Mouse (Mus musculus): ENCODE results near the gene Zwilch. TPM values are rescaled to one million over a fixed set of nuclear protein-coding genes. Genes with fewer than 3 reads are reported as not detected.
"Not testable (repeated sequence)": the region's sequence is repeated elsewhere in the genome, so short reads cannot be mapped to it uniquely, and the experiment has no call there.

The Zwilch gene
- total RNA-seq, 2 experiments from 2014 or later, result 48.5 to 134 TPM

- not testable (repeated sequence) for ATAC-seq (replicated peaks; ENCODE audit: poor library complexity)
Observed at GRCm38 (mm10) chr9:64183295-64183694, 10.4 kb upstream of the Zwilch start.

- peak; percentile 82 for ATAC-seq (replicated peaks; ENCODE audit: poor library complexity)
Observed at GRCm38 (mm10) chr9:64178974-64179646, 6.2 kb upstream of the Zwilch start, which contains the start of gene Snapc5. TSS of gene Snapc5 (plus strand) at chr9:64179274.

GRCm38 (mm10) chr9:64178610-64178973 is 5.7 kb upstream of the Zwilch start:
- peak; percentile 52 for ATAC-seq (replicated peaks; ENCODE audit: poor library complexity)

DNA sequence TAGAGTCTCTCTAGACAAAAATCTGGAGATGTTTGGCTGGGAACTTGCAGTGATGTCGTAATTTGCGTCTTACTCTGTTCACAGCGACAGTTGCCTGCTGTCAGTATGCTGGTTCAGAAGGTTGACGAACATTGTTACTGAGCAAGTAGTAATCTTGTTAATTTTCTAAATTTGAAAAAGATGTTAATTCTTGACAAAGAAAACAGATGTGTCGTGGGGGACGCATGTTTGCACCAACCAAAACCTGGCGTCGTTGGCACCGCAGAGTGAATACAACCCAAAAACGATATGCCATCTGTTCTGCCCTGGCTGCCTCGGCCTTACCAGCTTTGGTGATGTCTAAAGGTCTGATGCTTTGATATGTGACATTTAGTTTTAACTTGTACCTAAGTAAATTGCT is 2.5 kb upstream of the Zwilch start:
- ATAC-seq (replicated peaks; ENCODE audit: poor library complexity), result no peak

- no peak for ATAC-seq (replicated peaks; ENCODE audit: poor library complexity)
Observed at GRCm38 (mm10) chr9:64174766-64175165, 1.9 kb upstream of the Zwilch start.

- ATAC-seq (replicated peaks; ENCODE audit: poor library complexity), result no peak
Observed at GRCm38 (mm10) chr9:64174341-64174740, 1.4 kb upstream of the Zwilch start.

DNA sequence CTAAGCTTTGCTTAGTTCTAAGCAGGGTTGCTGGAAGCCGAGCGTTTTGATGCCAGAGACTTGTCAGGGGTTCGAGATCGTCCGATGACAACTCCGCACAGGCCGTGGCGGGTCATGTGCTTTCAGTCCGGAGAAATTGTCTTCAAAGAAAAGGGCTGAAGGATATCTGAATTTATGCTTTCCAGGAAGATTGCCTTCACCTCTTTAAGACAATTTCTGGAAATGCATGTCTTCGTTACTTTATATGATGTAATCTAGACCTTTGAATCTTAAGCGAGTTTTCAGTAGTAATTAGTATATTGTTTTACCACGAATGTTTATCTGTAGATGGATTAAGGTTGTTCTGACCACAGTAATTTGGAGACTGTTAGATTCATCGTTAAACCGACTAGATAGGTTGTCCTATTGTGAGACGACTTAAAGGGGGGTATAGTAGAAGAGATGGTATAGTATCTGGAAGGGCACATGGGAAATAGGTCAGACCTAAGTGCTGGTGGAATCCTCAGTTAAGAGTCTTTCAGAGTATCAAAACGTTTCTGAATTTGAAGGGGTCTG is 839 bp upstream of the Zwilch start:
- no peak for ATAC-seq (replicated peaks; ENCODE audit: poor library complexity)

DNA sequence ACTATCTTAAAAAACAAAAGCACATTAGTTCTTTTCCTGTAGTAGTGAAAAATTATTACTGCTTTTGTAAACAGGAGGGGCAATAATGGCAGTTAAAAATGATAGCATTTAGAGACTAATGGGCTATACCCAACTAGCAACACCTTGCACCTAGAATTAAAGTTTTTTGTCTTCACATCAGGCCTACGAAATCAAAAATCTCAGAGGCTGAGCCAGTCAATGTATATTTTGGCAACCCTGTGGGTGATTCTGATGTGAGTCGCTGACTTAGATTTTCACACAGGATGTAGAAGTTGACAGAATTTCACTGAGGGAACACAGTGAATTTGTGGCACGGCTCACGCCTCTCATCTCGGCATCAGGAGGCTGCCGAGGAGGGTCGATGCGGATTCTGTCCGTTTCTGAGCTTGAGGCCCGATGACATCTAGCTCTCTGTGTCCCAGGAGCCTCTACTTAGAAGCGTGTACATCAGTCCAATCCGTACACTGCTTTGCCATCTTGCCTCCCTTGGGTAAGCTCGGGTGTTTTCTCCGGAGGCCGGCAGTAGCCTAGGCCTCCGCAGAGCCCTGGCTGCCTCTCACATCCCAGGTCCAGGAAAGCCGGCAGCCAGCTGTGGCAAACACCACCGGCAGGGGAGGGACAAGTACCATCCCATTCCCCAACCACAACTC is 624 bp downstream of the Zwilch start:
- peak; percentile 25 for ATAC-seq (replicated peaks; ENCODE audit: poor library complexity)

DNA sequence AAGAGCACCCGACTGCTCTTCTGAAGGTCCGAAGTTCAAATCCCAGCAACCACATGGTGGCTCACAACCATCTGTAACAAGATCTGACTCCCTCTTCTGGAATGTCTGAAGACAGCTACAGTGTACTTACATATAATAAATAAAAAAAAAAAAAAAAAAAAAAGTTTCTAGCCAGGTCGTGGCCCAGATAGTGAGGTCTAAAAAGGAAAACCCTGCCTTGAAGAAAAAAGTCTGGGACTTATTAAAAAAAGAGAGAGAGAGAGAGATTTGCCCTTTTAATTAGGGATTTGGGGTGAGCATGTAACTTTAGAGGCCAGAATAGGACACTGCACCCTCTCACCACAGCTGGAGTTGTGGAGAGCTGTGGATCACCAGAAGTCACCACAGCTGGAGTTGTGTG is 2.9 kb downstream of the Zwilch start:
- ATAC-seq (replicated peaks; ENCODE audit: poor library complexity), result not testable (repeated sequence)

- no peak for ATAC-seq (replicated peaks; ENCODE audit: poor library complexity)
Observed at GRCm38 (mm10) chr9:64160471-64160870, 12.4 kb downstream of the Zwilch start.

- ATAC-seq (replicated peaks; ENCODE audit: poor library complexity), result peak; percentile 60
Observed at GRCm38 (mm10) chr9:64156641-64157040, 16.3 kb downstream of the Zwilch start.

GRCm38 (mm10) chr9:64139879-64140278 is 33.0 kb downstream of the Zwilch start:
- 0 out of 2 replicates have a peak, but pooled peaks have one; percentile 42 for ATAC-seq (replicated peaks; ENCODE audit: poor library complexity)

- not testable (repeated sequence) for ATAC-seq (replicated peaks; ENCODE audit: poor library complexity)
Observed at GRCm38 (mm10) chr9:64138896-64139295, 34.0 kb downstream of the Zwilch start.

DNA sequence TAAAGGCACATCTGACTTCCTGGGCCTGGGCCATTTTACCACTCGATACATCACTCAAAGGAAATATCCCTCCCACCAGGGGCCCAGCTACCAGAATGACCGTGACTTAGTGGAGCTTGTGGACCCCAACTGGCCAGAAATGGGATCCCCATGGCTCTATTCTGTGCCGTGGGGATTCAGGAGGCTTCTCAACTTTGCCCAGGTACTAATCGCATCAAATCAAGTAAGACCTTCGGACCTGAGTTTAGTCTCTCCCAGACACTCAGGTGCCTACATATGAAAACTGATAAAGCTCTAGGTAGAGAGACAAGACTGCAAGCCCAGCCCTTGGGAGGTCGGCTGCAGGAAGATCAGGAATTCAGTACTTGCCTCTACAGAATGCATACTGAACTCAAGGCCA is 41.3 kb downstream of the Zwilch start:
- no peak for ATAC-seq (replicated peaks; ENCODE audit: poor library complexity)

DNA sequence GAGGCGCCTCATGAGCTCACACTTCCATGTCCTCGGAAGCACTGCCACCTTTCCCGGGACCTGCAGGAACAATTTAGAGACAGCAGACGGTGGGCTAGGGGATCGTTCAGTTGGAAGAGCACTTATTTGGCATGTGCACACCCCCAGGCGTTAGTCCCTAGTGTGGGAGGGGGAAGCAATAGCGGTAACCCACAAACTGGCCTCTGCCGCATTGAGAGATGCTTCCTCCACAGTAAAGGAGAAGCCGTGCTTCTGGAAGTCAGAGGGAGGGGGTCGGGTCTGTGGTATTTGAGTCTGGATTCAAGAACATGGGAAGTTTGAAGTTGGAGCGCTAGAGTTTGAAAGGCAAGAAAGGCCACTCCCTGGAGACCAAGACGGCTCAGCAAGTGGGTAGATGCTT is 46.8 kb downstream of the Zwilch start:
- peak; percentile 65 for ATAC-seq (replicated peaks; ENCODE audit: poor library complexity)

GRCm38 (mm10) chr9:64125307-64125706 is 47.6 kb downstream of the Zwilch start:
- no peak for ATAC-seq (replicated peaks; ENCODE audit: poor library complexity)

DNA sequence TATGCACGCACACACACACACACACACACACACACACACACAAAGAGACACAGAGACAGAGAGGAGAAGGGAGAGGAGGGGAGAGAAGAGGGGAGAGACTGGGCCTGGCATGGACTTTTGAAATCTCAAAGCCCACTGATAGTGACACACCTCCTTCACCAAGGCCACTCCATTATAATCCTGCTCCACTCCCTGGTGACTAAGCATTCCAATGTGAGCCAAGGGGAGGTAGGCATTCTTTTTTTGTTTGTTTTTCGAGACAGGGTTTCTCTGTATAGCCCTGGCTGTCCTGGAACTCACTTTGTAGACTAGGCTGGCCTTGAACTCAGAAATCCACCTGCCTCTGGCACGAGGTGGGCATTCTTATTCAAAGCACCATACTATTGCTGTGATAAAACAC is 48.1 kb downstream of the Zwilch start:
- not testable (repeated sequence) for ATAC-seq (replicated peaks; ENCODE audit: poor library complexity)

DNA sequence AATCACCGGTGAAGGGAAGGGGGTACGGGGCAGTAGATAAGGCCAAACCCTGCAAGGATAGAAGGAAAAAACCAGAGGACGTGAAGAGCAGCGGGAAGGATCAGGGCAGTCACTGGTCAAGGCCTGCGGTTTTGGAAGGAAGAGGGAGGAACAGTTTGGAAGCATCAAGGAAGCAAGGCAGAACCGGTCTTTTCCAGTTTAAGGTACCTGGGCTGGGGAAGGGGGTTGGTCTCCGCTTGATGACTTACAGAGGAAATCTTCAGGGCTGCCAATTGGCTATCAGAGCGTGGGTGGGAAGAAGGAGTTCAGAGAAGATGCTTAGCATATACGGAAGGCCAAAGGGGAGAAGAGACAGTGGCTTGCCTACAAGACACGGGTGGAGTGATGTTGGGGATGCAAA is 50.3 kb downstream of the Zwilch start:
- no peak for ATAC-seq (replicated peaks; ENCODE audit: poor library complexity)

GRCm38 (mm10) chr9:64120584-64121277 is 52.2 kb downstream of the Zwilch start:
- ATAC-seq (replicated peaks; ENCODE audit: poor library complexity), result peak; percentile 91

- peak; percentile 76 for ATAC-seq (replicated peaks; ENCODE audit: poor library complexity)
Observed at GRCm38 (mm10) chr9:64119898-64120297, 53.0 kb downstream of the Zwilch start.

GRCm38 (mm10) chr9:64116876-64117275 is 56.0 kb downstream of the Zwilch start, which contains the start of gene Lctl:
TSS of gene Lctl (plus strand) at chr9:64117147.
- no peak for ATAC-seq (replicated peaks; ENCODE audit: poor library complexity)

Measured in megakaryocyte progenitor cell, adult 5-6 weeks (primary cell).